Mouse (Mus musculus) erythroblast, embryonic 14.5 days (primary cell): ENCODE data around the gene Ric1.

ENCODE experiments used
- GATA1 ChIP-seq: IDR thresholded peaks from 2 replicates; pipeline ENCODE4 v1.6.1; 2012; ENCODE audit warnings: low read length, inconsistent platforms, mixed read lengths
- TAL1 ChIP-seq: IDR thresholded peaks from 3 replicates; pipeline ENCODE4 v1.6.1; 2012; ENCODE audit warnings: low read length, inconsistent platforms, mixed read lengths

GRCm38 (mm10) chr19:29523230-29523582 lies 1.1 kb downstream of the Ric1 start:
- TF ChIP-seq TAL1 (no peak), GATA1 (no peak)
